Mouse (Mus musculus) hindbrain, embryonic 11.5 days (tissue): ENCODE data around the gene Ube2o. TPM values are rescaled to one million over a fixed set of nuclear protein-coding genes. Genes with fewer than 3 reads are reported as not detected.
"Not testable (repeated sequence)": the region's sequence is repeated elsewhere in the genome, so short reads cannot be mapped to it uniquely, and the experiment has no call there.

Experiments
- ATAC-seq: fragments of 200-750 bp; cut with Nextera tagmentation; 2 replicates; pipeline ENCODE4 v1.8.0; 2017; ENCODE audit warnings: mild to moderate bottlenecking, moderate TSS enrichment, moderate library complexity; ENCODE audit not compliant: low FRiP score
- DNase-seq: peaks from one replicate; pipeline ENCODE4 v3.0.0-alpha.2; 2015; ENCODE audit warnings: low spot score
- H3K27ac ChIP-seq: fragments of 300-500 bp; sonication (generic); 2 replicates; pipeline ENCODE4 v1.5.1; 2014; ENCODE audit warnings: mild to moderate bottlenecking, low read depth, low read length
- H3K27me3 ChIP-seq: fragments of 300-500 bp; sonication (generic); 2 replicates; pipeline ENCODE4 v1.6.1; 2014; ENCODE audit warnings: mild to moderate bottlenecking, low read length, moderate library complexity, mixed read lengths; ENCODE audit not compliant: control insufficient read depth, insufficient read depth
- H3K36me3 ChIP-seq: fragments of 300-500 bp; sonication (generic); 2 replicates; pipeline ENCODE4 v1.6.1; 2014; ENCODE audit warnings: mild to moderate bottlenecking, low read length, moderate library complexity, mixed read lengths; ENCODE audit not compliant: control insufficient read depth, insufficient read depth
- H3K4me1 ChIP-seq: fragments of 300-500 bp; sonication (generic); replicated peaks from 2 replicates; pipeline ENCODE4 v1.6.1; 2014; ENCODE audit warnings: low read length, mixed read lengths; ENCODE audit not compliant: control insufficient read depth, insufficient read depth
- H3K4me2 ChIP-seq: fragments of 300-500 bp; sonication (generic); replicated peaks from 2 replicates; pipeline ENCODE4 v1.6.1; 2014; ENCODE audit warnings: mild to moderate bottlenecking, low read depth, low read length
- H3K4me3 ChIP-seq: fragments of 300-500 bp; sonication (generic); 2 replicates; pipeline ENCODE4 v1.5.1; 2014; ENCODE audit warnings: low read depth, low read length
- H3K9ac ChIP-seq: fragments of 300-500 bp; sonication (generic); 2 replicates; pipeline ENCODE4 v1.6.1; 2014; ENCODE audit warnings: low read depth, low read length
- H3K9me3 ChIP-seq: fragments of 300-500 bp; sonication (generic); 2 replicates; pipeline ENCODE4 v1.6.1; 2016; ENCODE audit warnings: low read length; ENCODE audit not compliant: control insufficient read depth
- WGBS: fragments of 180-500 bp; shearing (Covaris S2); extraction: QIAGEN DNeasy Blood & Tissue Kit; methylation state at CpG from one replicate; pipeline ENCODE4 v1.1.7; 2014; 5-methylcytosine and 5-hydroxymethylcytosine counted together
- polyA plus RNA-seq: library from polyadenylated mRNA; unstranded; fragments of >200 nt; fragmentation: Nextera tagmentation; extraction: Ambion mirVana; gene quantifications from 2 replicates; pipeline ENCODE4 v1.2.1, GENCODE M21; 2014

The Ube2o gene
- polyA plus RNA-seq, 1 experiment from 2014 or later: 17.5 TPM

DNA sequence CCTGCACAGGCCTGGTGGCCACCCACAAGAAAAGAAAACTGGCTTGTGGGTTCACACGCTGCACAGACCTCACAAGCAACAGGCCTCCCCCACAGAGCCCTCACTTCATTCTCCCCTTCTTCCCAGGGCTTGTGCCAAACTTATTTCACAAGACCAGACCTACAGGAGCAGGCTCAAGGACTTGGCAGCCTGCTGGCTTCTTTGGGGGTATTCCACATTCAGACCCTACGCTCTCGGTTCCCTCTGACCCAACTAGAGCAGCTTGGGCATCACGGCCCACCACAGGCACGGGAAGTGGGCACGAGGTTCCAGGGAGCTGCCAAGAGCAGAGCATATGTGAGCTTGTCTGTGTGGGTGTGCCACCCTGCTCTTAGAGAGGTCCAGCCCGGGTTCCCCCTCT is 36.4 kb upstream of the Ube2o start:
- H3K4me3 ChIP-seq: no peak overlapping the region
- H3K9ac ChIP-seq: no peak overlapping the region
- ATAC-seq (no peak), DNase-seq (no peak)
- no peaks in the 10 kb centered on the region for H3K36me3 ChIP-seq
- no peaks in the 10 kb centered on the region for H3K27me3 ChIP-seq
- H3K27ac ChIP-seq: no peak overlapping the region
- no peaks in the 10 kb centered on the region for H3K4me1 ChIP-seq
- no peak overlapping the region for H3K4me2 ChIP-seq
- 93% methylated on average over 7 of the region's 7 CpGs for WGBS
- no peaks in the 10 kb centered on the region for H3K9me3 ChIP-seq

DNA sequence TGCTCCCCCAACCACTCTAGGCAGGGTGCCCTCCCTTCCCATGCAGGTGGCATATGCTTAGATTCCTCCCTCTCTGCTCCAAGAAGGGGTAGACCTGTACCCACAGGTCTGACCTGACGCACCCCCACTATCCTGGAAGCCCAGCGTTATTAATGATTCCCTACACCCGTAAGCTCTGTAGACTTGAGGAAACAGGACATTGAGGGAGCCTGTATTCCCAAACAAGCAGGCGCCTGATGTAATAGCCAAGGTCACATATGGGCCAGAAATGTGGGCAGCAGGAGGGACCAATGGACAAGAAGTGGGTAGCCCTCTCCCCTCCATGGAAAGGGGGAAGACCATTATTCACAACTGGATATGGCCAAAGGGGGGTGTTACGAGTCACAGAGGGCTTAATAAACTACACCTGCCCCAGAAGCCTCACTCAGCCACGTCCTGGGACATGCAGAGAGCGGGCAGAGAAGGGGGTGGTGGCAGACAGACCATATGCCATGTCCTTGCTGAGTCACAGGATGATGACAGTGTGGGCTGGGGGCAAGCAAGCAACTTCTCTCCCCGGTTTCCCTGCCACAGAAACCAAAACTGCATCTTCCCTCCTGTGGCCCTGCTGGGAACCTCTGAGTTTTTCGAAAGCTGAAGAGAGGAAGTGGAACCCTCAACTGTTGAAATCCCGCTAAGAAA is 35.3 kb upstream of the Ube2o start:
- H3K27ac ChIP-seq: no peak overlapping the region
- 76% methylated on average over 10 of the region's 10 CpGs for WGBS
- no peaks in the 10 kb centered on the region for H3K4me1 ChIP-seq
- H3K9me3 ChIP-seq: no peaks in the 10 kb centered on the region
- ATAC-seq: no peak
- H3K4me3 ChIP-seq: no peak overlapping the region
- DNase-seq: no peak
- no peak overlapping the region for H3K4me2 ChIP-seq
- no peaks in the 10 kb centered on the region for H3K36me3 ChIP-seq
- no peak overlapping the region for H3K9ac ChIP-seq
- H3K27me3 ChIP-seq: no peaks in the 10 kb centered on the region

DNA sequence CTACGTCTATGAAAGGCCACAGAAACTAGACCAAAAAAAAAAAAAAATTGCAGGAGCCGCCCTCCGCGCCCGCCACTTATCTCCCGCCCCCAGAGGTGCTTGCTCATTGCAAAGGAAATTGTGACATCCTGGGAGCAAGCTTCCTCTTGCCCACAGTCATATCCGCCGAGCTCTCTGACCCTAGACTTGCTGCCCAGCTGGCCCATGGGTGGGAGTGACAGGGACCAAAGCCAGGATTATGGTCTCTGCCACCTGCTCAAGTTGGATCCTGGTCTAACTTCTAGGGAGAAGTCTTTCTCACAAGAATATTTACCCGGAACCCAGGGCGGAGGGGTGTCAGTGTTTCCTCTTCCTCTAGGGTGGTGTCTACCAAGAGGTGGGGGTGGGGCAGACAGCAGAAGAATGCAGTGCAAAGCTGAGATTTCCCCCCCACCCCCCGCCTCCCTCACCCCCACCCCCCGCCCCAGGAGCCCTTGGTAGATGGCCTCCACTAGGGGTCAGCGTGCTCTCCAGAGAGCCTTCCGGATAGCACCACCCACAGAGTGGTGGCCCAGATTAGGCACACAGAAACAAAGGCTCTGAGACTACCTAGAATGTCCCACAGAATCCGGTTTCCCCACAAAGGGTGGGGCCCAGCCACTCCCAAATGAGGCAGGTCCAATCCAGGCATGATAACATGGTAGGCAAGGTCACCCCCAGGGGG is 34.6 kb upstream of the Ube2o start:
- Histone ChIP-seq H3K9me3 (no peaks in the 10 kb centered on the region), H3K27ac (no peak overlapping the region), H3K4me3 (no peak overlapping the region), H3K4me2 (no peak overlapping the region), H3K9ac (no peak overlapping the region), H3K27me3 (no peaks in the 10 kb centered on the region), H3K36me3 (no peaks in the 10 kb centered on the region), H3K4me1 (no peaks in the 10 kb centered on the region)
- 62% methylated on average over 15 of the region's 15 CpGs for WGBS
- no peak for DNase-seq
- ATAC-seq: no peak

DNA sequence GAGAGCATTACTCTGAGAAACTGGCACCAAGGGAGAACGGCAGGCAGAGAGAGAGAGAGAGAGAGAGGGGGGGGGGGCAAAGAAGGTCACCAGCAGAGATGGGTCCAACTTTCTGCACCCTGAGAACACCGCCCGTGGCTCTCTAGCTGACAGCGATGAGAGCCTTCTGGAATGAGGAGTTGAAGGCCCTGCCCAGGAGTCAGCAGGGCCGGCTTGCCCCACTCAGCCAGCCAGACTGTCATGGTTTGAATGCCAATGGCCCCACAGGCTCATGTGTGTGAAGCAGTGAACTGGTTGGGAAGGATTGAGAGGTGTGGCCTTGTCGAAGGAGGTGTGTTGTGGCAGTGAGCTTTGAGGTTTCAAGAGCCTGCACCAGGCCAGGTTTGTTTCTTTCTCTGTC is 32.0 kb upstream of the Ube2o start:
- H3K9ac ChIP-seq: no peak overlapping the region
- no peaks in the 10 kb centered on the region for H3K36me3 ChIP-seq
- no peak overlapping the region for H3K4me3 ChIP-seq
- DNase-seq: no peak
- no peaks in the 10 kb centered on the region for H3K9me3 ChIP-seq
- H3K4me1 ChIP-seq: no peaks in the 10 kb centered on the region
- WGBS: 88% methylated on average over 6 of the region's 6 CpGs
- H3K27me3 ChIP-seq: no peaks in the 10 kb centered on the region
- no peak overlapping the region for H3K4me2 ChIP-seq
- no peak for ATAC-seq
- no peak overlapping the region for H3K27ac ChIP-seq

DNA sequence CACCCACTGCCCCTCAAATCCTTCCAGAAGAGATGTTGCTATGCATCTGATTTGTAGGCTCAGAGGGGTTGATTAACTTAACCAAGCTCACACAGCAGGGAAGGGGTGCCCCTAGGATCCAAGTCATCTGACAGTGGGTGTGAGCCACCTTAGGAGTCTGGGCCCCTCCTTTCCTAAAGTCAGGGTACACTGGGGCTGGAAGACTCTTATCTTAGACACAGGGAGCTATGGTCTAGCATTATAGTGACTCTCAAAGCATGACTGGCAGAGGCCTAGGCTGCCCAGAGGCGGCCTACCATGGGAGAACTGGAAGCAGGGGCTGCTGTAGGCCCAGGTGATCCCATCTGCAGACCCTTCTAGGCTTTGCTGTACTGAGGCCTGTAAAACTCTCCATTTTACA is 31.3 kb upstream of the Ube2o start:
- 91% methylated on average over 1 of the region's 1 CpGs for WGBS
- no peak overlapping the region; the same call in 1 of the 2 replicates for H3K27ac ChIP-seq
- no peak for ATAC-seq

DNA sequence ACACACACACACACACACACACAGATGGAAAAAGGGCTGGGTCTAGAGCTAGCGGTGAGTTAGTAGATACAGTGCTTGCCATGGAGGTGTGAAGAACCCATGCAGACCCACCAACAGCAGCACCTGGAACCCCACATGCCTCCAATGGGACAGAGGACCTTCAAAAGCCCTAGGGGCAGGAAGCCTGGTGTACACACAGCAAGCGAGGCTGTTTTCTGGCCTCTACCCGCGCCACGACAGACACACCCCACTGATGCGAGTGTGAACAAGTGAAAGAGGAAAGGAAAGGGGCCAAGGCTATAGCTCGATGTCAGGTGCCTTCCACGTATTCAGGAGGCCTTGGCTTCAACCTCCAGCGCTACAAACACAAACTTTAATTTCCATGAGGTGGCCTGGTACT is 30.6 kb upstream of the Ube2o start:
- ATAC-seq (no peak), DNase-seq (no peak)
- no peak overlapping the region for H3K4me2 ChIP-seq
- H3K27ac ChIP-seq: no peak overlapping the region
- H3K36me3 ChIP-seq: no peaks in the 10 kb centered on the region
- H3K9ac ChIP-seq: no peak overlapping the region
- no peaks in the 10 kb centered on the region for H3K4me1 ChIP-seq
- H3K4me3 ChIP-seq: no peak overlapping the region
- WGBS: 92% methylated on average over 9 of the region's 9 CpGs
- no peaks in the 10 kb centered on the region for H3K9me3 ChIP-seq
- no peaks in the 10 kb centered on the region for H3K27me3 ChIP-seq

More for the DNA sequence above, 31.3 kb upstream of the Ube2o start:
- H3K9ac ChIP-seq: no peak overlapping the region
- H3K4me1 ChIP-seq: no peaks in the 10 kb centered on the region
- no peaks in the 10 kb centered on the region for H3K27me3 ChIP-seq
- H3K4me3 ChIP-seq: no peak overlapping the region
- no peaks in the 10 kb centered on the region for H3K36me3 ChIP-seq
- no peak overlapping the region for H3K4me2 ChIP-seq
- no peaks in the 10 kb centered on the region for H3K9me3 ChIP-seq
- DNase-seq: no peak

DNA sequence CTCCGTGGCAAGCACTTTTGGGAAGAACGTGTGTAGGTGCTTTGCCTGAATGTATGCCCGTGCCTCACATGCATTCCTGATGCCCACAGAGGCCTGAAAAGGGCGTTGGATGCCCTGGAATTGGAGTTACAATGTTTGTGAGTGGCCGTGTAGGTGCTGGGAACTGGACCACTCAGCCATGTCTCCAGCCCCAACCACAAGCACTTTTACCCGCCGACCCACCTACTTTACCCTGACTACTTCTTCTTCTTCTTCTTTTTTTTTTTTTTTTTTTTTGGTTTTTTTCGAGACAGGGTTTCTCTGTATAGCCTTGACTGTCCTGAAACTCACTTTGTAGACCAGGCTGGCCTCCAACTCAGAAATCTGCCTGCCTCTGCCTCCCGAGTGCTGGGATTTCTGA is 29.9 kb upstream of the Ube2o start:
- H3K27ac ChIP-seq, H3K9ac ChIP-seq, DNase-seq, ATAC-seq, H3K4me3 ChIP-seq, H3K9me3 ChIP-seq, H3K4me1 ChIP-seq, H3K4me2 ChIP-seq, H3K36me3 ChIP-seq, H3K27me3 ChIP-seq: not testable (repeated sequence)
- WGBS: 87% methylated on average over 9 of the region's 9 CpGs

DNA sequence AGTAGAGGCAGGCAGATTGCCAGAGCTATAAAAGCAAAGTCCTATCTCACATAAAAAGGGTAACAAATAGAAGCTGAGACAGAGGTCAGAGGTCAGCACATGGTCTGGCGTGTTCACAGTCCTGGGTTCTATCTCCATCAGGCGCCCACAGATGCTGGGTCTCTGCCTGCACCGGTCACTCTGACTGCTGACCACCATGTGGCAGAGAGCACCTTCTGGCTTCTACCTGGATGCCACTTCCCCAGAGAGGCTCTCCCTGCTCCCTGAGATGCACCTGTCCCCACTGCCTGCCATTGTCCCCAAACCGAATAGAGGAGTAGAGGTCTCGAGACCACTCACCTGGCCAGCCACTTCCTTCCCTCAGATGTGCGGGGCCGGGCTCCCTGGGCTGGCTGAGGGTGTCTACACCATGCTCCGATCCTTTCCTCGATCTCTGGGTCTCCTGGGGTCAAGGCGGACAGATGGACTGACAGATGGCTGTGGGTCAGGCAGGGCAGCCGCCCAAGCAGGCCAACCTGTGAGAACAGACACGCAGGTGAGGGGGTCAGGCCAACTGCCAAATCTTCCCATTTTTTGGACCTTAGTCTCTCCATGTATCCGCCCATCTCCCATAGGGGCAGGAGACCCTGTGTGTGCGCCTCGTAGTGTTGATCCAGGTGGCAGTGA is 28.9 kb upstream of the Ube2o start:
- 84% methylated on average over 15 of the region's 15 CpGs for WGBS
- DNase-seq (no peak), ATAC-seq (no peak)
- no peak overlapping the region for H3K4me3 ChIP-seq
- H3K27me3 ChIP-seq: no peaks in the 10 kb centered on the region
- H3K27ac ChIP-seq: no peak overlapping the region
- no peak overlapping the region for H3K4me2 ChIP-seq
- no peaks in the 10 kb centered on the region for H3K9me3 ChIP-seq
- no peak overlapping the region for H3K9ac ChIP-seq
- no peaks in the 10 kb centered on the region for H3K36me3 ChIP-seq
- no peaks in the 10 kb centered on the region for H3K4me1 ChIP-seq

DNA sequence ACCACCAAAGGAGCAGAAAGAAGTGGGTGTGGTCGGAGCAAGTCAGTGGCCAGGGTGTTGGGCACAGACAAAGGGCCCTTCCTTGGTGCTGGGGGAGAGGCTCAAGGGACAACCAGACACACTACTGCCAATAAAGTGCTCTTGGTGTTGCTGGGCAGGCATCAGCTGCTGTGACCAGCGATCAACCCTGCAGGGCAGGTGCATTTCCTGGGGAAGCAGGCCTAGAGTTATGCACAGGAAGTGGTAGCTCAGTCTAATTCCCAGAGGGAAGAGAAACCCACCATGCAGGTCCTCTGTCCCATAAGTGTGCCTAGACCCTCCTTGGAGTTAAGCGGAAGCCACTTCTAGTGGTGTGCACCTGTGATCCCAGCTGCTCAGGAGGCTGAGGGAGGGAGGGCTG is 26.5 kb upstream of the Ube2o start:
- Histone ChIP-seq H3K9ac (no peak overlapping the region), H3K4me1 (no peaks in the 10 kb centered on the region), H3K9me3 (no peaks in the 10 kb centered on the region), H3K27ac (no peak overlapping the region), H3K36me3 (no peaks in the 10 kb centered on the region), H3K4me3 (no peak overlapping the region), H3K27me3 (no peaks in the 10 kb centered on the region), H3K4me2 (no peak overlapping the region)
- WGBS: 89% methylated on average over 3 of the region's 3 CpGs
- DNase-seq: no peak
- no peak for ATAC-seq
